Mouse (Mus musculus) ES-Bruce4 (cell line): ENCODE results near the gene Yif1b.

Experiments used
- CTCF ChIP-seq: IDR thresholded peaks from one replicate; pipeline ENCODE4 v1.8.1; 2011; ENCODE audit warnings: low read depth, low read length
- POLR2A ChIP-seq: IDR thresholded peaks from one replicate; pipeline ENCODE4 v1.8.1; 2011; ENCODE audit warnings: low read length; ENCODE audit not compliant: insufficient read depth

DNA sequence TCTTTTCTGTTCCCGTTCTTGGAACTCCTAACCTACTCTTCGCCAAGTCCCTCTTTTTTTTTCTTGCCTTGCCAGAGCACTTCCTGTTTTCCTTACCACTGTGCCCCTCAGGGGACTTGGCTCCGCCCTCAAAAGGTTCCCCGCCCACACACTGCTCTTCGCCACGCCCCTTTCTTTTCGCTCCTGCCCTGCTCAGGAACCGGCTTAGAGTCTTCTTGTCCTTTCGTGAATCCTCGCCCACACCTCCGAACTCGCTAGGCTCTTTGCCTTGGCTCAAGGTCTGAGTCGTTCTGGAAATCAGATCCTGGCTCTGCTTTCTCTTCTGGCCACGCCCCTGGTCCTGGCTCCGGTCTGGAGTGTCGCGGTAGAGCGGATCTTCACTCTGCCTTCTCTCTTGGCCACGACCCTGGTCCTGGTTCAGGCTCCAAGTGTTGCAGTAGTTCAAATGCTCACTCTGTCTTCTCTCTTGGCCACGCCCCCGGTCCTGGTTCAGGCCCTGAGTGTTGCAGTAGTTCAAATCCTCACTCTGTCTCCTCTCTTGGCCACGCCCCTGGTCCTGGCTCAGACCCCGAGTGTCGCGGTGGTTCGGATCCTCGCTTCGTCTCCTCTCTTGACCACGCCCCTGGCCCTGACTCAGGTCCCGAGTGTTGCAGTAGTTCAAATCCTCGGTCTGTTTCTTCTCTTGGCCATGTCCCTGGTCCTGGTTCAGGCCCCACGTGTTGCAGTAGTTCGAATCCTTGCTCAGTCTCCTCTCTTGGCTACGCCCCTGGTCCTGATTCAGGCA, 26.5 kb upstream of the Yif1b start:
- no peak for TF ChIP-seq CTCF
- no peak for TF ChIP-seq POLR2A
